Mouse (Mus musculus): Measurements from ENCODE around the gene Gm43552. TPM values are rescaled to one million over a fixed set of nuclear protein-coding genes. Genes with fewer than 3 reads are reported as not detected.

Gene Gm43552
- polyA plus RNA-seq, 2 experiments = not detected

DNA sequence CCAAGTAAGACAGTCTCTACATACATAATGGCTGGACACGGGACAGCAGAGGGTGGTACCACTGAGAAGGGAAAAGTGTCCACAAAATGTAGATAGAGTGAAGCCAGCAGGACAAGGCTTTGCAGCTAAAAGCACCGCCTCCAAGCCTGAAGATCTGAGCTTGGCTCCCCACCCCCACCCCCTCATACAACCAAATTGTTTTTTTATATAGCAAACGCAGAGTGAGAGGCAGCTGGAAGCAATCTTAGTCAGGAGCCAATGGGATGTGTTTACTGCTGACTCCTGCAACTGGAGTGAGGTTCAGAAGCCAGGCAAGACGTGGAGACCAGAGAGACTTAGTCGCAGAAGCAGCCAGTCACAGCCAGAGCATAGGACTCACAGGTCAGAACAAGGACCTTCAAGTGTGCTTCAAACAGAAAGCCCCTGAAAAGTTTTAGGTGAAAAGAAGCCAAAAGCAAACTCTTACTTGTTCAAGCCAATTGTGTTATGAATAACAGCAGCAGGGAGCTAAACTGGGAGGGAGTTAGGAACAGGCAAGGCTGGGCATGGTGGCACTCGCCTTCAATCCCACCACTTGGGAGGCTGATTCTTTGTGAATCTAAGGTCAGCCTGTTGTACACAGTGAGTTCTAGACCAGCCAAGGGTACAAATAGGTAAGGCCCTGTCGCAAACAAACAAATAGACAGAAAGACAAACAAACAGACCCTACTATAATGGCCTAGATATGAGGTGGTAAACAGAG lies 35.4 kb downstream of the Gm43552 start:
- Histone ChIP-seq H3K4me2 (replicated peaks; ENCODE audit: low read depth, low read length, severe bottlenecking) (0 out of 2 replicates have a peak overlapping the region, but pooled peaks have one; percentile 19), H3K27me3 (ENCODE audit: control insufficient read depth, insufficient read depth, low read length) (no peaks in the 10 kb centered on the region), H3K27ac (replicated peaks; ENCODE audit: low read depth, low read length) (peak overlapping the region; percentile 88), H3K36me3 (ENCODE audit: control insufficient read depth, insufficient read depth, low read length) (peaks cover 13% of the 10 kb centered on the region), H3K9me3 (ENCODE audit: control insufficient read depth, low read length) (no peaks in the 10 kb centered on the region), H3K4me3 (replicated peaks; ENCODE audit: low read length) (no peak overlapping the region), H3K4me1 (ENCODE audit: control insufficient read depth, insufficient read depth, low read length) (peaks cover 18% of the 10 kb centered on the region), H3K9ac (ENCODE audit: low read depth, low read length, severe bottlenecking) (peak overlapping the region; percentile 28; the same call in 1 of the 2 replicates)
- peak; percentile 31; the same call in 1 of the 2 replicates for TF ChIP-seq POLR2A (IDR thresholded peaks at IDR 0.05; ENCODE audit: borderline replicate concordance, extremely low read depth, insufficient read depth, insufficient read length)
- ATAC-seq (ENCODE audit: low FRiP score, low read depth) (peak; percentile 88), DNase-seq (ENCODE audit: low spot score) (peak; percentile 77)
- 31% methylated on average over 7 of the region's 7 CpGs for WGBS

GRCm38 (mm10) chr5:65454771-65455170 lies 37.9 kb downstream of the Gm43552 start:
- Histone ChIP-seq H3K27ac (replicated peaks; ENCODE audit: low read depth, low read length) (no peak overlapping the region), H3K36me3 (ENCODE audit: control insufficient read depth, insufficient read depth, low read length) (peaks cover 14% of the 10 kb centered on the region), H3K4me1 (ENCODE audit: control insufficient read depth, insufficient read depth, low read length) (peaks cover 18% of the 10 kb centered on the region), H3K4me3 (replicated peaks; ENCODE audit: low read length) (no peak overlapping the region), H3K9ac (ENCODE audit: low read depth, low read length, severe bottlenecking) (no peak overlapping the region), H3K9me3 (ENCODE audit: control insufficient read depth, low read length) (no peaks in the 10 kb centered on the region), H3K4me2 (replicated peaks; ENCODE audit: low read depth, low read length, severe bottlenecking) (no peak overlapping the region), H3K27me3 (ENCODE audit: control insufficient read depth, insufficient read depth, low read length) (no peaks in the 10 kb centered on the region)
- no peak for ATAC-seq (ENCODE audit: low FRiP score, low read depth)
- 64% methylated on average over 5 of the region's 5 CpGs for WGBS
- TF ChIP-seq POLR2A (IDR thresholded peaks at IDR 0.05; ENCODE audit: borderline replicate concordance, extremely low read depth, insufficient read depth, insufficient read length) = no peak
- no peak for DNase-seq (ENCODE audit: low spot score)

DNA sequence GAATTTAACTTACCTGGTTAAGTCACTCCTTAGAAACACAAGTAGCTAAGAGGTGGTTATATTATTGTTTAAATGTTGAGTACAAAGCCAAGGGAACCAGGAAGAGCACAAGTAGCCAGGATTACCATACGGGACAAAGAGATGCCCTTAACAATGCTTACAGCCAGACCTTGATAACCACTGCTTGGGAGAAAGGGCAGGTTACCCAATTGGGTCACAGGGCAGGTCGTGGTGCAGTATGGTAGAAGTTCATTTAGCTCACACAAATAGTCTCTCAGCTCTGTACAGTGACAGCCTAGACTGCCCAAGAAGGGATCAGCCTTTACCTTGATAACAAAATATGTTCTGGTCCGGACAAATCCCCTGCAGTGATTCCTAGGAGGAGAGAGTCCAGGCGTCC lies 43.7 kb downstream of the Gm43552 start:
- no peaks in the 10 kb centered on the region for H3K4me1 ChIP-seq (ENCODE audit: control insufficient read depth, insufficient read depth, low read length)
- WGBS = 85% methylated on average over 4 of the region's 4 CpGs
- H3K4me2 ChIP-seq (replicated peaks; ENCODE audit: low read depth, low read length, severe bottlenecking) = no peak overlapping the region
- TF ChIP-seq POLR2A (IDR thresholded peaks at IDR 0.05; ENCODE audit: borderline replicate concordance, extremely low read depth, insufficient read depth, insufficient read length) = no peak
- DNase-seq (ENCODE audit: low spot score) (no peak), ATAC-seq (ENCODE audit: low FRiP score, low read depth) (no peak)
- no peaks in the 10 kb centered on the region for H3K27me3 ChIP-seq (ENCODE audit: control insufficient read depth, insufficient read depth, low read length)
- no peak overlapping the region for H3K4me3 ChIP-seq (replicated peaks; ENCODE audit: low read length)
- no peaks in the 10 kb centered on the region for H3K9me3 ChIP-seq (ENCODE audit: control insufficient read depth, low read length)
- H3K9ac ChIP-seq (ENCODE audit: low read depth, low read length, severe bottlenecking) = no peak overlapping the region
- peaks cover 27% of the 10 kb centered on the region for H3K36me3 ChIP-seq (ENCODE audit: control insufficient read depth, insufficient read depth, low read length)
- H3K27ac ChIP-seq (replicated peaks; ENCODE audit: low read depth, low read length) = no peak overlapping the region

- Histone ChIP-seq H3K4me2 (replicated peaks; ENCODE audit: low read depth, low read length, severe bottlenecking) (no peak overlapping the region), H3K4me3 (replicated peaks; ENCODE audit: low read length) (no peak overlapping the region), H3K9ac (ENCODE audit: low read depth, low read length, severe bottlenecking) (no peak overlapping the region), H3K27ac (replicated peaks; ENCODE audit: low read depth, low read length) (no peak overlapping the region), H3K9me3 (ENCODE audit: control insufficient read depth, low read length) (no peaks in the 10 kb centered on the region), H3K27me3 (ENCODE audit: control insufficient read depth, insufficient read depth, low read length) (no peaks in the 10 kb centered on the region), H3K36me3 (ENCODE audit: control insufficient read depth, insufficient read depth, low read length) (peaks cover 26% of the 10 kb centered on the region), H3K4me1 (ENCODE audit: control insufficient read depth, insufficient read depth, low read length) (no peaks in the 10 kb centered on the region)
- no peak for TF ChIP-seq POLR2A (IDR thresholded peaks at IDR 0.05; ENCODE audit: borderline replicate concordance, extremely low read depth, insufficient read depth, insufficient read length)
- WGBS = 65% methylated on average over 2 of the region's 2 CpGs
- DNase-seq (ENCODE audit: low spot score) = no peak
- ATAC-seq (ENCODE audit: low FRiP score, low read depth) = no peak
Observed at GRCm38 (mm10) chr5:65447826-65448225, 44.8 kb downstream of the Gm43552 start.

- 87% methylated on average over 2 of the region's 2 CpGs for WGBS
- Histone ChIP-seq H3K4me3 (replicated peaks; ENCODE audit: low read length) (no peak overlapping the region), H3K4me2 (replicated peaks; ENCODE audit: low read depth, low read length, severe bottlenecking) (no peak overlapping the region), H3K36me3 (ENCODE audit: control insufficient read depth, insufficient read depth, low read length) (peaks cover 27% of the 10 kb centered on the region), H3K4me1 (ENCODE audit: control insufficient read depth, insufficient read depth, low read length) (no peaks in the 10 kb centered on the region), H3K9me3 (ENCODE audit: control insufficient read depth, low read length) (no peaks in the 10 kb centered on the region), H3K27ac (replicated peaks; ENCODE audit: low read depth, low read length) (no peak overlapping the region), H3K27me3 (ENCODE audit: control insufficient read depth, insufficient read depth, low read length) (no peaks in the 10 kb centered on the region), H3K9ac (ENCODE audit: low read depth, low read length, severe bottlenecking) (no peak overlapping the region)
- DNase-seq (ENCODE audit: low spot score) (no peak), ATAC-seq (ENCODE audit: low FRiP score, low read depth) (no peak)
- TF ChIP-seq POLR2A (IDR thresholded peaks at IDR 0.05; ENCODE audit: borderline replicate concordance, extremely low read depth, insufficient read depth, insufficient read length) = no peak
Observed at GRCm38 (mm10) chr5:65446756-65447155, 45.9 kb downstream of the Gm43552 start.
